Mouse (Mus musculus) thymus, adult 2 months (tissue): ENCODE measurements around the gene B3galt4. TPM values are rescaled to one million over a fixed set of nuclear protein-coding genes. Genes with fewer than 3 reads are reported as not detected.
"Not testable (repeated sequence)": the region's sequence is repeated elsewhere in the genome, so short reads cannot be mapped to it uniquely, and the experiment has no call there.

Experiments used
- DNase-seq: peaks from one replicate; pipeline ENCODE4 v3.0.0; 2021
- H3K27ac ChIP-seq: fragments of 200-500 bp; 2 replicates; pipeline ENCODE4 v1.5.1; 2012; ENCODE audit warnings: low read length, control low read depth; ENCODE audit not compliant: control insufficient read depth, insufficient read depth
- H3K27me3 ChIP-seq: fragments of 200-500 bp; 2 replicates; pipeline ENCODE4 v1.6.1; 2012; ENCODE audit warnings: mild to moderate bottlenecking, low read length, moderate library complexity, mixed read lengths; ENCODE audit not compliant: control insufficient read depth, insufficient read depth
- H3K36me3 ChIP-seq: fragments of 200-500 bp; 2 replicates; pipeline ENCODE4 v1.6.1; 2012; ENCODE audit warnings: mild to moderate bottlenecking, low read length, moderate library complexity; ENCODE audit not compliant: control insufficient read depth, insufficient read depth
- H3K4me1 ChIP-seq: fragments of 200-500 bp; replicated peaks from 2 replicates; pipeline ENCODE4 v1.6.1; 2012; ENCODE audit warnings: low read length; ENCODE audit not compliant: control insufficient read depth, insufficient read depth
- H3K4me3 ChIP-seq: fragments of 200-500 bp; 2 replicates; pipeline ENCODE4 v1.5.1; 2012; ENCODE audit warnings: mild to moderate bottlenecking, low read length, control low read depth, moderate library complexity; ENCODE audit not compliant: control insufficient read depth, insufficient read depth
- CTCF ChIP-seq: fragments of 200-500 bp; IDR thresholded peaks from 2 replicates; pipeline ENCODE4 v1.5.1; 2012; ENCODE audit warnings: mild to moderate bottlenecking, control low read depth, low read length, moderate library complexity, borderline replicate concordance; ENCODE audit not compliant: control insufficient read depth, poor library complexity, insufficient read depth; ENCODE audit errors: extremely low read depth
- POLR2A ChIP-seq: fragments of 200-500 bp; IDR thresholded peaks from 2 replicates; pipeline ENCODE4 v1.6.1; 2012; ENCODE audit warnings: mild to moderate bottlenecking, low read length, control low read depth, moderate library complexity; ENCODE audit not compliant: control insufficient read depth, poor library complexity, insufficient read depth; ENCODE audit errors: extremely low read depth
- whole genome bisulfite sequencing: fragments of 180-500 bp; shearing (Covaris S2); methylation state at CpG from one replicate; pipeline ENCODE4 v1.1.7; 2018; 5-methylcytosine and 5-hydroxymethylcytosine counted together
- polyA plus RNA-seq: library from polyadenylated mRNA; depleted of rRNA; stranded (reverse); fragments of >200 nt; gene quantifications from 2 replicates; pipeline ENCODE4 v1.2.3, GENCODE M21; 2012

B3galt4 gene
- polyA plus RNA-seq, 1 experiment, result 25.8 TPM

DNA sequence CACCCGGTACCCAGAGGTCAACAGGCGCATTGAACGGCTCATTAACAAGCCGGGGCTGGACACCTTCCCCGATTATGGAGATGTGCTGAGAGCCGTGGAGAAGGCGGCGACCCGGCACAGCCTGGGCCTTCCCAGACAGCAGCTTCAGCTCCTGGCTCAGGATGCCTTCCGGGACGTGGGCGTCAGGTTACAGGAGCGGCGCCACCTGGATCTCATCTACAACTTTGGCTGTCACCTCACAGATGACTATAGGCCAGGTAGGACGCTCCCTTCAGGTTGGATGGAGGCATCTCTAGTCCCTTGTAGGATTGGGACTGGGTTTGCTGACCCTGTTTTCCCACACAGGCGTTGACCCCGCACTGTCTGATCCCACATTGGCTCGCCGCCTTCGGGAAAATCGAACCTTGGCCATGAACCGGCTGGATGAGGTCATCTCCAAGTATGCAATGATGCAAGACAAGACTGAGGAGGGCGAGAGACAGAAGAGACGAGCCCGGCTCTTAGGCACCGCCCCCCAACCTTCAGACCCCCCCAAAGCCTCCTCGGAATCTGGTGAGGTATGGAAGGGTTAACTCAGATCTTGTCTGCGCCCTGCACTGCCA, 39.4 kb downstream of the B3galt4 start:
- Histone ChIP-seq H3K27ac (no peak overlapping the region), H3K36me3 (peaks cover 25% of the 10 kb centered on the region), H3K27me3 (no peaks in the 10 kb centered on the region), H3K4me1 (peaks cover 26% of the 10 kb centered on the region), H3K4me3 (no peak overlapping the region)
- 92% methylated on average over 28 of the region's 28 CpGs for WGBS
- no peak for TF ChIP-seq POLR2A
- no peak for TF ChIP-seq CTCF
- no peak for DNase-seq

DNA sequence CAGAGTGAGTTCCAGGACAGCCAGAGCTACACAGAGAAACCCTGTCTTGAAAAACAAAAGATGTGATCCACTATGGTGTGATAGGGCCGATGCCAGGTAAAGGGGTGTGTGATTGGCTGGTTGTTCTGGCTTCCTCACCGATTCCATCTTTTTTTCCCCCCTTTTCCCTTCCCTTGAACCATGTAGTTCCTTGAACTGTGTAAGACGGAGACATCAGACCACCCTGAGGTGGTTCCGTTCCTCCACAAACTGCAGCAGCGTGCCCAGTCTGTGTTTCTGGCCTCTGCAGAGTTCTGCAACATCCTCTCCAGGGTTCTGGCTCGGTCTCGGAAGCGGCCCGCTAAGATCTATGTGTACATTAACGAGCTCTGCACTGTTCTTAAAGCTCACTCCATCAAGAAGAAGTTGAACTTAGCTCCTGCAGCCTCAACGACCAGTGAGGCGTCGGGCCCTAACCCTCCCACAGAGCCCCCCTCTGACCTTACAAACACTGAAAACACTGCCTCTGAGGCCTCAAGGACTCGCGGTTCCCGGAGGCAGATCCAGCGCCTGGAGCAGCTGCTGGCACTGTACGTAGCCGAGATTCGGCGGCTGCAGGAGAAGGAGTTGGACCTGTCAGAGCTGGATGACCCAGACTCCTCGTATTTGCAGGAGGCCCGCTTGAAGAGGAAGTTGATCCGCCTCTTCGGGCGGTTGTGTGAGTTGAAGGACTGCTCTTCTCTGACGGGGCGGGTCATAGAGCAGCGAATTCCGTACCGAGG, 40.1 kb downstream of the B3galt4 start:
- WGBS, result 93% methylated on average over 31 of the region's 31 CpGs

DNA sequence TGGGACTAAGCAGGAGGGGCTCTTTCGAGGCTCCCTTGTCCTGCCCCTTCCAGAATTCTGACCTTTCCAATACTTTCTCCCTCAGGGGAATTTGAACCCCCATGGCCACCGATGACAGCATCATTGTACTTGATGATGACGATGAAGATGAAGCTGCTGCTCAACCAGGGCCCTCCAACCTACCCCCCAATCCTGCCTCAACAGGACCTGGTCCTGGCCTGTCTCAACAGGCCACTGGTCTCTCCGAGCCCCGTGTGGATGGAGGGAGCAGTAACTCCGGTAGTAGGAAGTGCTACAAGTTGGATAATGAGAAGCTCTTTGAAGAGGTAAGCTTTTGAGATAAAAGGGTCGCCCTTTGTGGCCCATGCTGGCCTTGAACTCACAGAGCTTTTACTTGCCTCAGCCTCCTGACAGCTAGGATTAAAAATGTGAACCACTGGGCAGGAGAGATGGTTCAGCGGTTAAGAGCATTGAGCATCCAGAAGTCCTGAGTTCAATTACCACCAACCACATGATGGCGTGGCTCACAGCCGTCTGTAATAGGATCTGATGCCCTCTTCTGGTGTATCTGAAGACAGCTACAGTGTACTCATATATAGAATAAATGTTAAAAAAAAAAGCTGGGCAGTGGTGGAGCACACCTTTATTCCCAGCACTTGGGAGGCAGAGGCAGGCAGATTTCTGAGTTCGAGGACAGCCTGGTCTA, 40.8 kb downstream of the B3galt4 start:
- H3K27ac ChIP-seq, result peak overlapping the region; percentile 85; the same call in 1 of the 2 replicates
- no peaks in the 10 kb centered on the region for H3K27me3 ChIP-seq
- peaks cover 23% of the 10 kb centered on the region for H3K4me1 ChIP-seq
- peaks cover 25% of the 10 kb centered on the region for H3K36me3 ChIP-seq
- WGBS, result 48% methylated on average over 11 of the region's 11 CpGs
- no peak for DNase-seq
- TF ChIP-seq CTCF, result no peak
- no peak for TF ChIP-seq POLR2A
- peak overlapping the region; percentile 94 for H3K4me3 ChIP-seq

More for the DNA sequence above, 40.1 kb downstream of the B3galt4 start:
- H3K4me1 ChIP-seq, result peaks cover 23% of the 10 kb centered on the region
- H3K27ac ChIP-seq, result no peak overlapping the region
- TF ChIP-seq POLR2A, result no peak
- TF ChIP-seq CTCF, result no peak
- H3K36me3 ChIP-seq, result peaks cover 25% of the 10 kb centered on the region
- H3K4me3 ChIP-seq, result no peak overlapping the region
- DNase-seq, result no peak
- no peaks in the 10 kb centered on the region for H3K27me3 ChIP-seq

DNA sequence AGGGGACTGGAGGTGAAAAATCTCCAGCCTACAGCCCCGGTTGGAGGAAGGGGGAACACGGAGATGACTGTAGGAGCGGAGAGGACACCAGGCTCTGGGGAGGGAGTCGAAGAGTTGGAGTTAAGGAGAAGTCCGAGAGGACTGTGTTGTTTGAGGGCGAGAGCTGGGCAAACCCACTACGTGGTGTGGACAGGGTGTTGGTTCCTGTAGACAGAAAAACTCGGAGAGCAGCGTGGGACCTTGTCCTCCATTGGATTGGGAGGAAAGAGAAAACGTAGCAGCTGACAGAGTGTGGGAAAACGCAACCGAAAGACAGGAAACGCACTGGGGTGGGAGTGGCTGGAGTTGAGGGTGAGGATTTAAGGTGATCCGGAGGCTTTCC, 41.4 kb downstream of the B3galt4 start:
- H3K4me1 ChIP-seq, result peaks cover 19% of the 10 kb centered on the region
- H3K36me3 ChIP-seq, result peaks cover 25% of the 10 kb centered on the region
- under 1% methylated on average over 14 of the region's 14 CpGs for WGBS
- DNase-seq, result peak; percentile 58
- H3K4me3 ChIP-seq, result peak overlapping the region; percentile 94
- peak overlapping the region; percentile 85 for H3K27ac ChIP-seq
- TF ChIP-seq CTCF (no peak), POLR2A (no peak; the same call in 1 of the 2 replicates)
- no peaks in the 10 kb centered on the region for H3K27me3 ChIP-seq

DNA sequence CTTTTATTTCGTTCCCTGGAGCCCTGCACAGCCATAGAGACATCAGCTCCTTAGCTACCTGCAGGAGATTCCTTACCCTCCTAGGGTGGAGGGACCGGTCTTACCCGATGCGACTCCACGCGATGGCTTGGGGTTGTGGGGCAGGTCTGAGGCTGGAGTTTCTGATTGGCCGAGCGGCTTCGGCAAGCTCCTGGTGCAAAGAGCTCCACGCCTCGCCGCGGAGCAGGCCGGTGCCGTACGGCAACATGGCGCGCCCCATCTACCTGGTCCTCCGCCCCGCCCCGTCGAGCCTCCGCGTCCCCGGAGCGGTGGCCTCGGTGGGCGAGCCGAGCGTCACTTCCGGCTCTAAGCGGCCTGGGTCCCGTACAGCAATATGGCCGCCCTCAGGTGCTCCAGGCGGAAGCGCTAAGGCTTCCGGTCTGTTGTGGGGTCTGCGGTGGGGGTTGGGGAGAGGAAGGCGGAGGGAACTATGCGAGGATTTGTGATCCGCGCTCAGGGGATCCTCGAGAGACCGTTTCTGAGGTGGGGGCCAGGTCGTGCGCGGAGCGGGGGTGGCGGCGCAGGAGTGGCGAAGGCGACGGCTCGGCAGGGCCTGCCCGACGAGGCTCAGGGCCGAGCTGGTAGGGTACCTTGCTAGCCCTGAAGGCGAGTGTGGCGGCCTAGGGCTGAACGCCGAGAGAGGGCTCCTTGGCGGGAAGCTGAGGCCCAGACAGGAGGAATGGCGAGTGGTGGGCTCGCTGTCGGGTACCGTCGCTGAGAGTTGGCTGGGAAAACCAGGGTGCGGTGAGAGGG, 42.0 kb downstream of the B3galt4 start, which contains the start of gene Daxx:
Daxx (plus strand) TSS at position 338 of the 792 bp plus-strand sequence.
- Histone ChIP-seq H3K4me1 (peaks cover 18% of the 10 kb centered on the region), H3K27me3 (no peaks in the 10 kb centered on the region), H3K4me3 (peak within 1 kb of the TSS; percentile 94), H3K36me3 (peaks cover 25% of the 10 kb centered on the region), H3K27ac (peak within 1 kb of the TSS; percentile 85)
- TF ChIP-seq POLR2A (peak; percentile 70), CTCF (peak; percentile 46; the same call in 1 of the 2 replicates)
- WGBS, result 2% methylated on average over 68 of the region's 68 CpGs
- peak; percentile 99 for DNase-seq

DNA sequence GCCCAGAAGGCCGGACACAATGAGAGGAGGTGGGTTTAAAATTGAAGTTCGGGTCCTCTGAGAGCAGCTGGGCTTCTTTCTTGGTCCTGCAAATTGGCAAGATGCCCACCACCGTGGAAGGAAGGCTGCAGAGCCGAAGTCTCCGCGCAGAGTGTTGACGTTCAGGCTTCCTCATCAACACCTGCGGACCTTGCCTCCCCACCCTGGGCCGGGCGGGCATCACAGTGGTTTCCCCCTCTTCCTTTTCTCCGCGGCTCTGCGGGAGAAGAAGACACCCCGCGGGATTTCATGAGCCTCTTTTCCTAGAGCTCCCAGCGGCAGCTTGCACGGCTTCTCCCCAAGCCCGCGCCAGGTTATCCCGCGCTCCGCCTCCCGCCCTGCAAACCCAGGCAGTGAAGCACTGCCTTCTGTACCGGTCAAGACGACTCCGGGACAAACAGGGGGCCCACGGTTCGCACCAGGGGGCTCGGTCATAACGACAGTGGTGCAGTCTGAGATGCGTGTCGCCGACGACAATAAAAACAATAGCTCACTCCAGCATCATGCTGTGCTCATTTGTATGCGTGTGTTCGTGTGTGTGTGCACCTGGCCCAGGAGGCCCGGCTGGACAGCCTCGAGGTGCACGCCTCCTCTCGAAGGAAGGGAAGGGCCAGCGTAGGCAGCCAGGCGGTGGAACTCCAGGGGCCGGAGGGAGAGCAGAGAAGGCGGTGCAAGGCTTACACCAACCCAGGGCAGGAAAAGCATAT, 42.8 kb downstream of the B3galt4 start:
- TF ChIP-seq POLR2A (no peak), CTCF (no peak; the same call in 1 of the 2 replicates)
- peaks cover 21% of the 10 kb centered on the region for H3K4me1 ChIP-seq
- peaks cover 19% of the 10 kb centered on the region for H3K36me3 ChIP-seq
- no peaks in the 10 kb centered on the region for H3K27me3 ChIP-seq
- H3K27ac ChIP-seq, result peak overlapping the region; percentile 18
- H3K4me3 ChIP-seq, result peak overlapping the region; percentile 62
- peak; percentile 50 for DNase-seq
- under 1% methylated on average over 44 of the region's 44 CpGs for WGBS

DNA sequence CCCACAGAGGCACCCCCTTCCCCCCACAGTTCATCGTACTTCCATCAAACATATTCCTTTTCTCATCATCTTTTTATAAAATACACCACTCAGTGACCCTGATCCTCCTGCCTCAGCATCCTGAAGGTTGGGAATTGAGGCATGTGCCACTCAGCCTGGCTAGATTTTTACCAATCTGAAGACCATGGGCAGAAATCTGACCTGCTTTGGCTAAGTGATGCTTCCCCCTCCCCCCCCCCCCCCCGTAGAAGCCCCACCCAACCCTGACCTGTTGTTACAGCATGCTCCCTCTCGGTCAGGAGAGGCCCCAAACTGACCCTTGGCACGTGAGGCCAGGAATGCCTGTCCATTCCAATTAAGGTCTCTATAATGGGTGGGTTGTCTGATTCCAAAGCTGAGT, 46.5 kb downstream of the B3galt4 start, which contains the start of gene Platr17:
Platr17 (plus strand) TSS at position 301 of the 400 bp plus-strand sequence.
- not testable (repeated sequence) for H3K36me3 ChIP-seq

DNA sequence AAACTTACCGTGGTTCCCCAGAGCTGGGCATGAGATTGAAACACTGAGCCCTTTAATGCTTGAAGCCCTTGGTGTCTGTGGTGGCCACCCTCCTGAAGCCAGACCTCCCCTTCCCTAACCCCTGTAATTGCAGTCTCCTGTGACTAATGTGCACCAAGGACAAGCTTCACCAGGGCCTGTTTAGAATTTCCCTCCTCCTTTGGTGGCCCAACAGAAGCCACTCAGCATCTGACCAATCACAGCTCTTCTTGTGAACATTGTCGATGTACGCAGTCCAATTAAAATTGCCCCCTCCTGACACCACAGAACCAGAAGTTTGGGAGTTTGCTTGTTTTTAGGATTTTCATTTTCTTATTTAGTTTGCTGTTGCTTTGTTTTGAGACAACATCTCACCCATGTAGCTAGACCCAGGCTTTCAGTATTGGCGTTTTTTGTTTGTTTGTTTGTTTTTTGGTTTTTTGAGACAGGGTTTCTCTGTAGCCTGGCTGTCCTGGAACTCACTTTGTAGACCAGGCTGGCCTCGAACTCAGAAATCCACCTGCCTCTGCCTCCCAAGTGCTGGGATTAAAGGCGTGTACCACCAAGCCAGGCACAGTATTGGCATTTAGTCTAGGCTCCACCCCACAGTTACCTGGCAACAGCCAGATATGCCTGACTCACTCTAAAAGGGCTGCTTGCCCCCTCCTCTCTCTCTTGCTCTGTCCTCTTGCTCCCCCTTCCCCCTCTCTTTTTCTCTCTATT, 47.2 kb downstream of the B3galt4 start:
- WGBS, result 85% methylated on average over 6 of the region's 6 CpGs
- peaks cover 11% of the 10 kb centered on the region for H3K4me1 ChIP-seq
- H3K27ac ChIP-seq, result not testable (repeated sequence)

More for the DNA sequence above, 46.5 kb downstream of the B3galt4 start, which contains the start of gene Platr17:
- not testable (repeated sequence) for H3K4me3 ChIP-seq, H3K27ac ChIP-seq, H3K27me3 ChIP-seq, DNase-seq
- H3K4me1 ChIP-seq, result peaks cover 12% of the 10 kb centered on the region
- 73% methylated on average over 4 of the region's 4 CpGs for WGBS

More for the DNA sequence above, 47.2 kb downstream of the B3galt4 start:
- not testable (repeated sequence) for H3K4me3 ChIP-seq, H3K27me3 ChIP-seq, DNase-seq, H3K36me3 ChIP-seq
